Mouse (Mus musculus) neutrophil, adult 83 days (primary cell): ENCODE measurements around the gene Tor2a. TPM values are rescaled to one million over a fixed set of nuclear protein-coding genes. Genes with fewer than 3 reads are reported as not detected.

ENCODE experiments used
- total RNA-seq, 2 experiments: library from RNA; stranded (reverse); gene quantifications; one replicate each; pipeline ENCODE4 v1.2.4; 2023

The Tor2a gene
- total RNA-seq = 10 to 100 TPM; 17.1 to 21.4 TPM

GRCm38 (mm10) chr2:32757056-32757845 is at the start of gene Tor2a:
TSS of gene Tor2a (plus strand) at chr2:32757234.

GRCm38 (mm10) chr2:32712934-32713817 is 43.9 kb upstream of the Tor2a start, which contains the start of gene Cdk9:
TSS of gene Cdk9 (minus strand) at chr2:32713076.

GRCm38 (mm10) chr2:32720681-32721229 is 36.3 kb upstream of the Tor2a start, which contains the start of gene Sh2d3c:
TSS of gene Sh2d3c (plus strand) at chr2:32721055.

GRCm38 (mm10) chr2:32740916-32741272 is 16.1 kb upstream of the Tor2a start, which contains the start of gene 6330409D20Rik:
TSS of gene 6330409D20Rik (minus strand) at chr2:32741016.

GRCm38 (mm10) chr2:32775359-32776074 is 18.5 kb downstream of the Tor2a start, which contains the start of the genes Ttc16 and Ptrh1:
TSS of gene Ttc16 (minus strand) at chr2:32775633.
TSS of gene Ptrh1 (plus strand) at chr2:32775786.

GRCm38 (mm10) chr2:32784048-32784681 is 27.1 kb downstream of the Tor2a start, which contains the start of gene Cfap157:
TSS of gene Cfap157 (minus strand) at chr2:32784428.

Other genes with a start within 250 kb of the Tor2a start
- 10 to 100 TPM; 13.9 to 14.1 TPM for gene Fam102a, start 221.9 kb upstream of the Tor2a start, total RNA-seq
- gene Dpm2, start 186.4 kb upstream of the Tor2a start, total RNA-seq = 10 to 100 TPM; 49.9 to 51.1 TPM
- gene Pip5kl1, start 182.4 kb upstream of the Tor2a start, total RNA-seq = under 1 TPM; 0.77 to 0.96 TPM
- gene 9430097D07Rik, start 181.6 kb upstream of the Tor2a start, total RNA-seq = not detected
- gene St6galnac4, start 170.1 kb upstream of the Tor2a start, total RNA-seq = 10 to 100 TPM; 13.1 to 14.0 TPM
- 10 to 100 TPM; 14.3 to 19.2 TPM for gene St6galnac6, start 157.5 kb upstream of the Tor2a start, total RNA-seq
- under 1 TPM; 0.59 to 0.71 TPM for gene Ak1, start 135.5 kb upstream of the Tor2a start, total RNA-seq
- 10 to 100 TPM; 11.2 to 14.1 TPM for gene Eng, start 110.6 kb upstream of the Tor2a start, total RNA-seq
- 10 to 100 TPM in 1 of 2 experiments, 1 to 10 TPM in 1; 8.6 to 14.7 TPM for gene Fpgs, start 53.1 kb upstream of the Tor2a start, total RNA-seq
- 100 to 1,000 TPM; 122 to 147 TPM for gene Cdk9, start 44.2 kb upstream of the Tor2a start, total RNA-seq
- 100 to 1,000 TPM; 210 to 224 TPM for gene Sh2d3c, start 36.2 kb upstream of the Tor2a start, total RNA-seq
- gene 6330409D20Rik, start 16.2 kb upstream of the Tor2a start, total RNA-seq = not detected
- not detected for gene Ttc16, start 18.4 kb downstream of the Tor2a start, total RNA-seq
- gene Ptrh1, start 18.6 kb downstream of the Tor2a start, total RNA-seq = 1 to 10 TPM; 1.7 TPM
- not detected for gene Cfap157, start 27.2 kb downstream of the Tor2a start, total RNA-seq
- gene Stxbp1, start 90.0 kb downstream of the Tor2a start, total RNA-seq = 1 to 10 TPM in 1 of 2 experiments, under 1 TPM in 1; 0.86 to 1.3 TPM
- 10 to 100 TPM; 20.2 to 26.0 TPM for gene Fam129b, start 118.9 kb downstream of the Tor2a start, total RNA-seq
- 100 to 1,000 TPM; 152 to 181 TPM for gene Rpl12, start 204.3 kb downstream of the Tor2a start, total RNA-seq
- 10 to 100 TPM; 25.7 to 38.1 TPM for gene Lrsam1, start 204.4 kb downstream of the Tor2a start, total RNA-seq
- 1 to 10 TPM; 4.5 to 8.4 TPM for gene Slc2a8, start 224.8 kb downstream of the Tor2a start, total RNA-seq